Mouse (Mus musculus) forebrain, embryonic 16.5 days (tissue): Measurements from ENCODE around the gene Brd3. TPM values are rescaled to one million over a fixed set of nuclear protein-coding genes. Genes with fewer than 3 reads are reported as not detected.
"Not testable (repeated sequence)": the region's sequence is repeated elsewhere in the genome, so short reads cannot be mapped to it uniquely, and the experiment has no call there.

ENCODE experiments used
- ATAC-seq: fragments of 200-750 bp; cut with Nextera tagmentation; 2 replicates; pipeline ENCODE4 v1.8.0; 2017; ENCODE audit warnings: mild to moderate bottlenecking, moderate library complexity
- H3K27ac ChIP-seq: fragments of 300-500 bp; sonication (generic); 2 replicates; pipeline ENCODE4 v1.5.1; 2014; ENCODE audit warnings: low read length, control low read depth
- H3K27me3 ChIP-seq: fragments of 300-500 bp; sonication (generic); replicated peaks from 2 replicates; pipeline ENCODE4 v1.6.1; 2014; ENCODE audit warnings: low read length; ENCODE audit not compliant: control insufficient read depth, insufficient read depth
- H3K36me3 ChIP-seq: fragments of 300-500 bp; sonication (generic); 2 replicates; pipeline ENCODE4 v1.6.1; 2014; ENCODE audit not compliant: control insufficient read depth, insufficient read depth
- H3K4me1 ChIP-seq: fragments of 300-500 bp; sonication (generic); replicated peaks from 2 replicates; pipeline ENCODE4 v1.6.1; 2014; ENCODE audit warnings: low read length; ENCODE audit not compliant: control insufficient read depth, insufficient read depth
- H3K4me2 ChIP-seq: fragments of 300-500 bp; sonication (generic); 2 replicates; pipeline ENCODE4 v1.6.1; 2014; ENCODE audit warnings: mild to moderate bottlenecking, low read length, control low read depth
- H3K4me3 ChIP-seq: fragments of 300-500 bp; sonication (generic); replicated peaks from 2 replicates; pipeline ENCODE4 v1.5.1; 2014; ENCODE audit warnings: mild to moderate bottlenecking, low read length, control low read depth
- H3K9ac ChIP-seq: fragments of 300-500 bp; sonication (generic); replicated peaks from 2 replicates; pipeline ENCODE4 v1.6.1; 2014; ENCODE audit warnings: low read depth, low read length, control low read depth
- H3K9me3 ChIP-seq: fragments of 300-500 bp; sonication (generic); 2 replicates; pipeline ENCODE4 v1.6.1; 2016; ENCODE audit warnings: low read length; ENCODE audit not compliant: control insufficient read depth
- WGBS: fragments of 180-500 bp; shearing (Covaris S2); extraction: QIAGEN DNeasy Blood & Tissue Kit; methylation state at CpG from one replicate; pipeline ENCODE4 v1.1.7; 2014; 5-methylcytosine and 5-hydroxymethylcytosine counted together
- polyA plus RNA-seq: library from polyadenylated mRNA; unstranded; fragments of >200 nt; fragmentation: Nextera tagmentation; extraction: Ambion mirVana; gene quantifications from 2 replicates; pipeline ENCODE4 v1.2.1, GENCODE M21; 2015

The Brd3 gene
- polyA plus RNA-seq, 1 experiment from 2014 or later = 153 TPM

- Histone ChIP-seq H3K27me3 (no peaks in the 10 kb centered on the region), H3K4me2 (no peak overlapping the region), H3K9me3 (no peaks in the 10 kb centered on the region), H3K4me3 (no peak overlapping the region), H3K36me3 (no peaks in the 10 kb centered on the region), H3K27ac (no peak overlapping the region), H3K9ac (no peak overlapping the region), H3K4me1 (peaks cover 9% of the 10 kb centered on the region)
- no peak for ATAC-seq
- 84% methylated on average over 6 of the region's 6 CpGs for WGBS
Observed at GRCm38 (mm10) chr2:27544613-27545012, 37.2 kb upstream of the Brd3 start.

DNA sequence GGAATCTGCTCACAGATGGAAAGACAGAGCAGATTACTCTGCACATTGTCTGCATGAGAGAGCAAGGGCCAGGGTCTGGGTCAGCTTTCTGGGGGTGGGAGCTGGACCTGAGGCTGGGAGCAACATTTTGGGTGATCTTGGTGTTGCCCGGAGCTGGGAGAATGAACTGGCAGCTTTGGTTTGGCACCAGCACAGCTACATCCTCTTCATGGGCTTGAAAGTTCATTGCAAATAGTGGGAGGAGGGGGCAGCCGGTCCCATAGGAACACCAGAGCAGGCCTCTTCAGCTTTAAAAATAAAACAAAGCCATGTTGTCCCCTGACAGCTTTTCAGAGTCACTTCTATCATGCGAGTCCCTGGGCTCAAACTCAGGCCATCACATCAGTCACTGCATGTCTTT, 33.8 kb upstream of the Brd3 start:
- Histone ChIP-seq H3K4me3 (no peak overlapping the region), H3K4me1 (peaks cover 15% of the 10 kb centered on the region), H3K9me3 (no peaks in the 10 kb centered on the region), H3K36me3 (peaks cover 2% of the 10 kb centered on the region; the same call in 1 of the 2 replicates), H3K27me3 (no peaks in the 10 kb centered on the region), H3K4me2 (peak overlapping the region; percentile 83; the same call in 1 of the 2 replicates), H3K9ac (no peak overlapping the region), H3K27ac (no peak overlapping the region)
- ATAC-seq = no peak
- WGBS = 88% methylated on average over 3 of the region's 3 CpGs

DNA sequence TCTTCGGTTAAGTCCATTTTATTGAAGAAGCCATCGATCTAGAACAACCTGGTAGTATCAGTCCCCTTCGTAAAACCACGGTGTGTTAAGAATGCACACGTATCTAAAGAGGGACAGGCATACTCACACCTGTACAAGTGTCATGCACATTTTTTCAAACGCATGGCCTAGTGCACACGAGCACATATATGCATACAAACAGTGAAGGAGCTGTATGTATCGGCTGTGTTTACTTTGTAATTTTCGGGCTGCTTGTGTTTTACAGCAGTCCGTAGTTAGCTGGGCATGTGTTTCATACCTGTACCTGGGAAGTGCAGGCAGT, 33.0 kb upstream of the Brd3 start:
- Histone ChIP-seq H3K27ac (peak overlapping the region; percentile 93), H3K9ac (peak overlapping the region; percentile 66), H3K4me2 (peak overlapping the region; percentile 83), H3K4me1 (peaks cover 15% of the 10 kb centered on the region), H3K36me3 (peaks cover 8% of the 10 kb centered on the region), H3K27me3 (no peaks in the 10 kb centered on the region), H3K9me3 (no peaks in the 10 kb centered on the region), H3K4me3 (peak overlapping the region; percentile 52)
- 25% methylated on average over 10 of the region's 10 CpGs for WGBS
- peak; percentile 12 for ATAC-seq

DNA sequence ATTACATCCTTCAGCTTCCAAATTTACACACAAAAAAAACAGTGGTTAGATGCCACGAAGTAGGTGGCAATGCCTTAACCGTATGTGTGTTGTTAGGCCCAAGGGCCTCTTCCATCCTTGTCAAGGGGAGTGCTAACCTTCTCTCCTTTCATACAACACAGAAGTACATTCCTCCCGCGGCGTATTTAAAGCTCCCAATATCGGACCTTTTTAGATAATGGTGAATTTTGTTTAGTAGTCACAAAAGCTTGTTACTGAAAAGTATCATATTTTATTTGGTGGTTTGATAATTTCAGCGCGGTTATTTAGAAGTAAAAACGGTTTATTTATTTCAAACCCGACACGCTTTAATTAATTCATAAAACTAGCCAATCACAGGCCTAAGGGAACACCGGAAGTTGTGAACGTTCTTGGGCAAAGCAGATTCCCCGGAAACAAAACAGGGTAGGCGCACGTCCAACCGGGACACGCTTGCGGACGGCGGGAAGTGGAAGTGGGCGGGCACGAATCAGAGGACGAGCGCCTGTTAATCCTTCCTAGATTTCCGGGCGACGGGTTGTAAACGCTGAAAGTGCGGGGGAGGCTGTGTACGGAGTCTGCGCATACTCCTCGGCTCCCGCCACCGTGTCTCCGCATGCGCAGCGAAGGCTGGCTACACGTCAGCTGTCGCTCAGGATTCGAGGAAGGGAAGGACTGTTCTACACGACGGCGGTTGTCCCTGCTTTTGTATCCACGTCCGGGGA, 32.5 kb upstream of the Brd3 start:
- no peaks in the 10 kb centered on the region for H3K9me3 ChIP-seq
- H3K27me3 ChIP-seq = no peaks in the 10 kb centered on the region
- ATAC-seq = peak; percentile 97
- peaks cover 15% of the 10 kb centered on the region for H3K4me1 ChIP-seq
- peak overlapping the region; percentile 83 for H3K4me2 ChIP-seq
- under 1% methylated on average over 46 of the region's 46 CpGs for WGBS
- H3K27ac ChIP-seq = peak overlapping the region; percentile 93
- peaks cover 13% of the 10 kb centered on the region for H3K36me3 ChIP-seq
- H3K9ac ChIP-seq = peak overlapping the region; percentile 66
- H3K4me3 ChIP-seq = peak overlapping the region; percentile 52

GRCm38 (mm10) chr2:27539336-27539735, 31.9 kb upstream of the Brd3 start:
- no peak for ATAC-seq
- WGBS = 13% methylated on average over 5 of the region's 5 CpGs
- Histone ChIP-seq H3K27me3 (no peaks in the 10 kb centered on the region), H3K9ac (peak overlapping the region; percentile 42), H3K4me3 (peak overlapping the region; percentile 29), H3K27ac (peak overlapping the region; percentile 93), H3K9me3 (no peaks in the 10 kb centered on the region), H3K4me2 (peak overlapping the region; percentile 83), H3K36me3 (peaks cover 18% of the 10 kb centered on the region), H3K4me1 (peaks cover 15% of the 10 kb centered on the region)

DNA sequence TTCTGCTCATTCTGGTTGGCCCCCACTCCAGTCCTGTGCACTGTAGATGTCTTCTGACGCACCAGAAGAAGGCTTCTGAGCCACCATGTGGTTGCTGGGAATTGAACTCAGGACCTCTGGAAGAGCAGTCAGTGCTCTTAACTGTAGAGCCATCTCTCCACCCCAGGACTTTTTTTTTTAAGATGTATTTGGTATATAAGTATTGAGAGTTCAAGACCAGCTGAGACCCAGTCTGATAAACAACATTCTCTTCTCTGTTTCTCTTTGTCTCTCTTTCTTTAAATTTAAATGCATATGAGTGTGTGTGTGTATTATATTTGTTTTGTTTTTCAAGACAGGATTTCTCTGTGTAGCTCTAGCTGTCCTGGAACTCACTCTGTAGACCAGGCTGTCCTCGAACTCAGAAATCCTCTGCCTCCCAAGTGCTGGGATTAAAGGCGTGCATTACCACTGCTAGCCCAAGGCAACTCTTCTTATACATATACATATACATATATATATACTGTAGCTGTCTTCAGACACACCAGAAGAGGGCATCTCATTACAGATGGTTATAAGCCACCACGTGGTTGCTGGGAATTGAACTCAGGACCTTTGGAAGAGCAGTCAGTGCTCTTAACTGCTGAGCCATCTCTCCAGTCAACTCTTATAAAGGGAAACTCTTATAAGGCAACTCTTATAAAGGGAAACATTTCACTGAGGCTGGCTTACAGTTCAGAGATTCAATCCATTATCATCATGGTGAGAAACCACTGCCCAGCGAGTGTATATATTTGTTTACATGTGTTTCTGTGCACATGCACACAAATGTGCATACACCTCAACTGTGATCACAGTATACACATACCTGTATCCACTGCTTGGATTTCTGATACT, 31.2 kb upstream of the Brd3 start:
- H3K27me3 ChIP-seq, ATAC-seq: not testable (repeated sequence)

GRCm38 (mm10) chr2:27518283-27518682, 10.8 kb upstream of the Brd3 start:
- WGBS = 92% methylated on average over 3 of the region's 3 CpGs
- H3K36me3 ChIP-seq = peaks cover 3% of the 10 kb centered on the region; the same call in 1 of the 2 replicates
- no peak for ATAC-seq

More for the DNA sequence above, 31.2 kb upstream of the Brd3 start:
- H3K9ac ChIP-seq = peak overlapping the region; percentile 42
- peaks cover 24% of the 10 kb centered on the region for H3K36me3 ChIP-seq
- H3K4me2 ChIP-seq = peak overlapping the region; percentile 83
- H3K9me3 ChIP-seq = not testable (repeated sequence)
- peak overlapping the region; percentile 29 for H3K4me3 ChIP-seq
- peak overlapping the region; percentile 93 for H3K27ac ChIP-seq
- H3K4me1 ChIP-seq = peaks cover 15% of the 10 kb centered on the region
- 61% methylated on average over 5 of the region's 5 CpGs for WGBS

DNA sequence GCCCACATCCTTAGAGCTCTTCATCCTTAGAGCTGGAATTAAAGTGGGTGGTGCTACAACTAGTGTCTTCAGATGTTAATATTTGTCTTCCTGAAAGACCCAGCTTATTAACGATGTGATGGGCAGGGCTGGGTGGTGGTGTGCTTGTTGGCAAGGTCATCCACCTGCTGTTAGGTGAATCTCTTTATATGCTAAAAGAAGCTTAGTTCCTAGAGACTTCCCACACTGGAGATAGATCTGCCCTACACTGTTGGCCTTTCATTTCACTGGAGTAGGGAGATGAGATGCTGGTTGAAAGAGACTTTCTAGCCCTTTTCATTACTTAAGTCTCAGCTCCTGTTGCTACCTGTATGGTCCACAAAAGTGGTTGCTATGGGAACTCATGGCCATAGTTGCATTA, 8.8 kb upstream of the Brd3 start:
- Histone ChIP-seq H3K4me1 (peaks cover 27% of the 10 kb centered on the region), H3K9me3 (no peaks in the 10 kb centered on the region), H3K4me2 (peak overlapping the region; percentile 95), H3K36me3 (peaks cover 3% of the 10 kb centered on the region; the same call in 1 of the 2 replicates), H3K4me3 (peak overlapping the region; percentile 86), H3K27ac (no peak overlapping the region), H3K9ac (no peak overlapping the region), H3K27me3 (no peaks in the 10 kb centered on the region)
- no peak for ATAC-seq
- WGBS = 3% methylated on average over 1 of the region's 1 CpGs

More at GRCm38 (mm10) chr2:27518283-27518682, 10.8 kb upstream of the Brd3 start:
- Histone ChIP-seq H3K4me3 (no peak overlapping the region), H3K9ac (no peak overlapping the region), H3K4me1 (peaks cover 27% of the 10 kb centered on the region), H3K9me3 (no peaks in the 10 kb centered on the region), H3K27ac (no peak overlapping the region), H3K27me3 (no peaks in the 10 kb centered on the region), H3K4me2 (no peak overlapping the region)
